Mouse (Mus musculus) layer of hippocampus, postnatal 36 days (tissue): ENCODE data around the gene Abtb2. TPM values are rescaled to one million over a fixed set of nuclear protein-coding genes. Genes with fewer than 3 reads are reported as not detected.
A peak's percentile ranks its signal among the peaks of the same experiment; 100 is the strongest.

Experiments
- DNase-seq, 2 experiments: peaks; one replicate each; pipeline ENCODE4 v3.0.0; 2022
- total RNA-seq, 2 experiments: library from RNA; stranded (reverse); gene quantifications; 2 replicates each; pipeline ENCODE4 v1.2.3; 2021

The Abtb2 gene
- total RNA-seq, 2 experiments from 2014 or later = 11.8 to 12.0 TPM

GRCm38 (mm10) chr2:103690828-103691227 is 124.7 kb downstream of the Abtb2 start:
- no peak for DNase-seq

DNA sequence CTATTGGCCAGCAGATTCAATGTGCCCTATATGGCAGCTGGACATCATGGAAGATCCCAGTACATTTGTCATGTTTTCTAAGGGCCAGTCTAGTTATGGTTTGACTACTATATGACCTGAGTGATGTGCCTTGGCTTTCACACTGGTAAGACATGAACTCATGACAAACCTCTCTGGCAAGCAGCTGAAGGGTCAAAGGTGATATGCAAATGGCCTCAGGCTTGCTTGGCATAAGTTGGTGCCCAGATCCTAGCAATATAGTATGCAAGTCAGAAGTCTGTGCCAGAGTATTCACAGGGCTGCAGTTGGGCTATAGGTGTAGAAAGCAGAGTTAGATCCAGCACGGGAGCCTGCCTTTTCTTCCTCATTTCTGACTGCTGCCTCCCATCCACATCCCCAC is 125.2 kb downstream of the Abtb2 start:
- no peak for DNase-seq

GRCm38 (mm10) chr2:103692810-103693209 is 126.7 kb downstream of the Abtb2 start:
- no peak for DNase-seq

GRCm38 (mm10) chr2:103694777-103695563 is 128.9 kb downstream of the Abtb2 start:
- DNase-seq = no peak

- DNase-seq = no peak
These were observed 130.1 kb downstream of the Abtb2 start for GRCm38 (mm10) chr2:103696177-103696576.

- no peak for DNase-seq
These were observed 134.4 kb downstream of the Abtb2 start for GRCm38 (mm10) chr2:103700514-103700913.

GRCm38 (mm10) chr2:103703336-103703735 is 137.2 kb downstream of the Abtb2 start:
- DNase-seq = no peak

GRCm38 (mm10) chr2:103703865-103704264 is 137.8 kb downstream of the Abtb2 start:
- DNase-seq = no peak

DNA sequence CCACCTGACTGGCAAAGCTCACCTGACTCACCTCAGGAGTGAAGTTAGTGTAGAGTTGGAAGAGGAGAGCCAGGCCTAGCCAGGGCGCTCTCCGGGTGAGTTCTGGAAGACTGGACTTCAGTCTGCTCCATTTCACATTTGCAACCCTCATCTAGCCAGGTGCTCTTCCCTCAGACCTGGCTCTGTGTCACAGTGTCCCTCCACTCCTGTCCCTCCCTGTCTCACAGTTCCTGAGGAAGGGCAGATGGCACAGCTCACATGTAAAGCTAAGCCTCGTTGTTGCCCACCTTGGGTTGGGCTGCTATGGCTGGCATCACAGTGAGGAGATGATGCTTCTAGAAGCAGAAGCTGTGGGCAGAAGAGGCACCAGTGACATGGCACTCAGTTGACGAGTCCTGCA is 139.7 kb downstream of the Abtb2 start:
- DNase-seq = no peak

GRCm38 (mm10) chr2:103706226-103706625 is 140.1 kb downstream of the Abtb2 start:
- DNase-seq = peak; percentile 62 to 72

DNA sequence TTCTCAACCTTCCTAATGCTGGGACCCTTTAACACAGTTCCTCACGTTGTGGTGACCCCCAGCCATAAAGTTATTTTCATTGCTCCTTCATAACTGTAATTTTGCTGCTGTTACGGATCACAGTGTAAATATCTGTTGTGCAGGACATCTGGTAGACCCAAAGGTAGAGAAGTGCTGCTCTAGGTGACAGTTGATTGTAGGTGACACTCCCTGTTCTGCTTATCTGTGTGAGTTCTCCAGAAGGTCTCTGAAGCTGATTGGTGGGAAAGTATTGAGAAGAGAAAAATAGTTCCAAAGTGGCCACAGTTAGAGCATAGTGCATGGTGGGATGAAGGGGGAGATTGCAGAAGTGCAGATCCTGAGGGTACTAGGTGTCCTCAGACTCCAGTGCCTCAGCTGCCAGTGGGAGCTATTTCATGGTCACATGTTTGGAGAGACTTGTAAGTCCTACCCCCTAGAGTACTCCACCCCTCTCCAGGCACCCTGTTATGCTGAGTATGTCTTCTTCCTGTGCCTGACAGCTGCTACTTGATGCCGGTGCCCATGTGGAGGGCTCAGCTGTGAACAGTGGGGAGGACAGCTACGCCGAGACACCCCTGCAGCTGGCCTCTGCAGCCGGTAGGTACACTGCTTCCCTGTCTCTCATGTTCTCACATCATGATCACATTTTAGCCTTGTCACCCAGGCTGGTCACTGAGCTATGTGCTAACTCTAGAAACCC is 141.1 kb downstream of the Abtb2 start:
- no peak for DNase-seq

GRCm38 (mm10) chr2:103710849-103711248 is 144.7 kb downstream of the Abtb2 start:
- no peak for DNase-seq

- DNase-seq = no peak
These were observed 147.7 kb downstream of the Abtb2 start for GRCm38 (mm10) chr2:103713831-103714230.

DNA sequence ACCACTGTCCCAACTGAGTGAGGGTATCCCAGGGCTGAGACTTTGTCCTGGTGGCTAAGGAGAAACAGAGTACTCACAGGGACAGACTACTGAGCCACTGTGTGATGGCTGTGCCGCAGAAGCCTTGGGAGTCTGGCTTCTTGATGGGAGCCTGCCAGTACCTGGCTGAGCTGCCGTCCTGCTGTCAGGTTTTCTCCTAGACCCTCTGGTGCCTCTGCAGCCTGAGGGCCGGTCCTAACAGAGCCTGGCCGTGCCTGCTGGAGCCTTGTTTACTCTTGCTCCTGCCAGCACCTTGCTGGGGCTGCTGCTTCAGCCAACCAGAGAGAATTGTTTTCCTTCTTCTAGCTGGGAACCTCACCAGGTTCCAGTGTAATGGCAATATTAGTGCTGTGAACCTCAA is 148.3 kb downstream of the Abtb2 start:
- no peak for DNase-seq

DNA sequence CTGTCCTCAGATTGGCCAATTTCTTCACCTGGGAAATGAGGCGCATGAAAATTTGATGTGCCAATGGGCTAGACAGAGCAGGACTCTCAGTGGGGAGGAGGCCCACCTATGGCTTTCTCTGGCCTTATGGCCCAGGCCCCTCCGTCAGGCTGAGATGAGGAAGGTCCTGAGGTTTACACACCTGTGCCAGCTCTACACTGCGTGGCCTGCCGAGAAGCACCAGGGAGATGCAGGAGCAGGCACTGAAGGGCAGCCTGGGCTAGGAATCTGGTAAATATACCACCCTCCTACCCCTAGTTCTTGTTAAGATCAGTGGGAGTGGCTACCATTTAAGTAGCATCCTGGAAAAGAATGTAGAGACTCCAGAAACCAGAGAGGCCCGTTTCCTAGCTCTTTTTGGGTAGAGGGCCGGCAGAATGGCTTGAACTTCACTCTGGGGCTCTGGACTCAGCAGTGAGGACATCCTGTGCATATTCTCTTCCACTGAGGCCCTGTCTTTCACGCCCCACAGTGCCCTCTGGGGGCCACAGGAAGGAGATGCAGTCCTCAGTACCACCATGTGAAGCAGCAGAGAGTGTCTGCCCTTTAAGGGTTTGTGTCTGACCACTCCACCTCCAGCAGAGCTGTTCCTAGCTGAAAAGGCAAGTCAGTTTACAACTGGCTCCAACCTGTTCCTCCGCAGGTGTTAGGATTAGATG is 152.6 kb downstream of the Abtb2 start:
- peak; percentile 61 to 62 for DNase-seq

- DNase-seq = no peak
These were observed 153.2 kb downstream of the Abtb2 start for GRCm38 (mm10) chr2:103719292-103719646.

GRCm38 (mm10) chr2:103724521-103724920 is 158.4 kb downstream of the Abtb2 start:
- no peak for DNase-seq

GRCm38 (mm10) chr2:103728027-103728540 is 162.0 kb downstream of the Abtb2 start:
- DNase-seq = no peak

GRCm38 (mm10) chr2:103730999-103731398 is 164.9 kb downstream of the Abtb2 start:
- DNase-seq = peak; percentile 34 to 61

DNA sequence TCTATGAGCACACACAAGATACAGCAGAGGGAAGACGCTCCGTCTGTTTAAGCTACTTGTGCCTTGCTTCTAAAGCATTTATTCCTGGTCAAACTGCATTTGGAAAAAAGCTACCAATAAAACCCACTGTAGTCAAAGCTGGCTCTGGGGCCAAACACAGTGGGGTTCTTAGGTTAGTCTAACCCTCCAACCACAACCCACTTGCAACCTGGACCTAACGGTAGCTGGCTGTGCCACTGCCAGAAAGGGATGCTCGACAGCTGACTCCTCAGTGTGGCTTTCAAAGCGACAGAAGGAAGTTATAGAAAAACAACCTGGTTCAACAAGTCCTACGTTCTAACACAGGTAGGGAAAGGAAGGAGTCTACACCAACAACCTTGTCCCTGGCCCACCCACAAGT is 165.3 kb downstream of the Abtb2 start:
- DNase-seq = no peak

DNA sequence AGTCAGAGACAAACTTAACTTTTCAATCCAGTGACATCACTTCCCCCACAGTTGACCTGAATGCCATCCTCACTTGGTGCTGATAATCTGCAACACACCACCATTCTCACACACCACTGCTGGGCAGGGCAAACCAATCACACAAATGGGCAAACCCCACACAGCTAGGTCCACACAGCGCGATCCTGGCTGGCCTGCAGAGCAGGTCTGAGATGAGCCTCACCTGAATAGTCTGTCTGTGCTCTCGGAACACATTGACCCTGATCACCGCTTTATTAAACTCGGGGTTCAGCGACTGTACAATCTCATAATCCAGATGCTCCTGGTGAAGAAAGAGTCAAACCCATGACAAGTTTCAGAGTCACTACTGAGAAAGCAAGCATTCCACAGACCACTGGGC is 176.7 kb downstream of the Abtb2 start:
- no peak for DNase-seq

- DNase-seq = no peak
These were observed 177.4 kb downstream of the Abtb2 start for GRCm38 (mm10) chr2:103743536-103743935.

- DNase-seq = peak in 1 of 2 experiments; percentile 37
These were observed 177.9 kb downstream of the Abtb2 start for GRCm38 (mm10) chr2:103743988-103744387.
